ENCODE assay signal across 8 mouse cellular contexts in the genomic region with DNA sequence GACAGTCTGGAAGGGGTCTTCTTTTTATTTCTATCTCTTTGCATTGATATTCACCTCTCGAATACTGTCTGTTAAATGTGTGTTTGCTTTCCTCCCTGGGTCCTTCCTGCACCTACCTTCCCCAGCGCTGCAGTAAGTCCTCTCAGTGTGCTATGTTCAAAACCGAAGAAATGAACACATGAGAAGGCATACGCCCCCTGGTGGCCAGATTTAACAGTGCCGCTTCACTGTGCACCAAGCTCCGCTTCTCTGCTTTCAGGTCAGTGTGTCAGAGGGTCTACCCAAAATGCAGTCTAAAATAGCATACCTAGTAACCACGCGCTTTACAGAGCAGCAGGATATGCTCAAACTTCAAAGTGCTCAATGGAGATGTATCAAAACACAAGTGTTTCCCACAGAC. TPM values are rescaled to one million over a fixed set of nuclear protein-coding genes. Genes with fewer than 3 reads are reported as not detected.
DNase-seq lines count a peak whose midpoint lies in the region; ATAC-seq and TF ChIP-seq lines count a peak whose summit lies in the region.

No protein-coding gene starts in this region.

- H3K4me2 ChIP-seq in neural tube, embryonic 15.5 days = no peak overlapping the region
- no peak overlapping the region for H3K4me2 ChIP-seq in liver, postnatal 0 days (ENCODE audit: low read depth, low read length)

- H3K27ac ChIP-seq in neural tube, embryonic 15.5 days (replicated peaks) = no peak overlapping the region
- no peak overlapping the region for H3K27ac ChIP-seq in liver, postnatal 0 days (ENCODE audit: low read depth)

- H3K36me3 ChIP-seq in neural tube, embryonic 15.5 days = peaks cover 26% of the 10 kb centered on the region
- no peaks in the 10 kb centered on the region for H3K36me3 ChIP-seq in liver, postnatal 0 days (replicated peaks; ENCODE audit: insufficient read depth, low read length)

- no peak overlapping the region for H3K4me3 ChIP-seq in neural tube, embryonic 15.5 days (replicated peaks)
- H3K4me3 ChIP-seq in liver, postnatal 0 days (ENCODE audit: low read depth, low read length) = no peak overlapping the region

- 61% methylated on average over 8 of the region's 8 CpGs for WGBS in neural tube, embryonic 15.5 days
- 53% methylated on average over 8 of the region's 8 CpGs for whole genome bisulfite sequencing in liver, postnatal 0 days (ENCODE audit: insufficient replicate concordance)

- H3K9ac ChIP-seq in neural tube, embryonic 15.5 days (replicated peaks) = no peak overlapping the region
- no peak overlapping the region for H3K9ac ChIP-seq in liver, postnatal 0 days (replicated peaks)

- no peak for TF ChIP-seq EP300 in liver, postnatal 0 days (IDR thresholded peaks at IDR 0.05; ENCODE audit: low read depth)

- peaks cover 9% of the 10 kb centered on the region for H3K4me1 ChIP-seq in neural tube, embryonic 15.5 days
- peaks cover 3% of the 10 kb centered on the region; the same call in 1 of the 2 replicates for H3K4me1 ChIP-seq in liver, postnatal 0 days (ENCODE audit: insufficient read depth)

- ATAC-seq in neural tube, embryonic 15.5 days (ENCODE audit: low FRiP score) = no peak
- no peak for ATAC-seq in liver, postnatal 0 days

- no peaks in the 10 kb centered on the region for H3K9me3 ChIP-seq in neural tube, embryonic 15.5 days (replicated peaks)
- H3K9me3 ChIP-seq in liver, postnatal 0 days (ENCODE audit: low read length) = no peaks in the 10 kb centered on the region

- H3K27me3 ChIP-seq in neural tube, embryonic 15.5 days (replicated peaks) = no peaks in the 10 kb centered on the region
- no peaks in the 10 kb centered on the region for H3K27me3 ChIP-seq in liver, postnatal 0 days (ENCODE audit: insufficient read depth, low read length)

- peak; percentile 77 for DNase-seq in neural tube, embryonic 10.5 days (ENCODE audit: extremely low spot score, low spot score)
- peak; percentile 36 for DNase-seq in c-Kit-positive CD71-positive TER-119-positive erythroid progenitor cells, embryonic 14.5 days (ENCODE audit: low spot score)
- peak; percentile 61 to 77 for DNase-seq in frontal cortex, postnatal 10 days (ENCODE audit: low spot score in 2 of 2)
- peak; percentile 70 for DNase-seq in kidney, postnatal 14 days
- peak; percentile 68 for DNase-seq in liver, postnatal 0 days
- peak; percentile 84 to 88 for DNase-seq in right cerebral cortex, postnatal 10 days (ENCODE audit: low spot score in 2 of 2)
- peak; percentile 37 to 58 for DNase-seq in urinary bladder, postnatal 36 days (ENCODE audit: low spot score in 2 of 2)

- TF ChIP-seq CTCF in liver, postnatal 0 days (IDR thresholded peaks at IDR 0.05; ENCODE audit: low read depth) = peak; percentile 81

RNA-seq across cellular contexts. Expression of a gene that starts 0.8 kb away (rescaled TPM):
- 0.04 and 0.61 TPM in 2 replicates for polyA plus RNA-seq in neural tube, embryonic 15.5 days (2015; fragmentation: Nextera tagmentation; extraction: Ambion mirVana)
- polyA plus RNA-seq in liver, postnatal 0 days (2015; fragmentation: Nextera tagmentation; extraction: Ambion mirVana) = not detected in 2 replicates

RNA-seq across cellular contexts. Expression of a gene that starts 14.4 kb away (rescaled TPM):
- polyA plus RNA-seq in neural tube, embryonic 15.5 days (2015; fragmentation: Nextera tagmentation; extraction: Ambion mirVana) = 51.5 and 55.5 TPM in 2 replicates
- polyA plus RNA-seq in liver, postnatal 0 days (2015; fragmentation: Nextera tagmentation; extraction: Ambion mirVana) = 2.1 and 2.3 TPM in 2 replicates

RNA-seq across cellular contexts. Expression of a gene that starts 18.0 kb away (rescaled TPM):
- polyA plus RNA-seq in neural tube, embryonic 15.5 days (2015; fragmentation: Nextera tagmentation; extraction: Ambion mirVana) = 0.14 TPM in 2 replicates
- not detected in 2 replicates for polyA plus RNA-seq in liver, postnatal 0 days (2015; fragmentation: Nextera tagmentation; extraction: Ambion mirVana)

Comparison
In these comparisons a context has a peak if more than half of its experiments do, and no peak if none do; other contexts are left out.
1. DNase-seq: peak in every context shown above with its lines; median percentile 86 in right cerebral cortex, postnatal 10 days; 77 in neural tube, embryonic 10.5 days; 70 in kidney, postnatal 14 days; 69 in frontal cortex, postnatal 10 days; 68 in liver, postnatal 0 days; 48 in urinary bladder, postnatal 36 days; 36 in c-Kit-positive CD71-positive TER-119-positive erythroid progenitor cells, embryonic 14.5 days.
2. RNA of a gene that starts 14.4 kb away (polyA plus RNA-seq): 51.5 to 55.5 TPM in neural tube, embryonic 15.5 days; 2.1 to 2.3 TPM in liver, postnatal 0 days; every median in the first group is over 10 times any median in the second.